Mouse (Mus musculus): ENCODE results near the gene Nap1l1.

- no peak for TF ChIP-seq CTCF (IDR thresholded peaks at IDR 0.05; ENCODE audit: insufficient read depth, low read depth, low read length)
- no peak for TF ChIP-seq POLR2A (IDR thresholded peaks at IDR 0.05; ENCODE audit: insufficient read depth, low read depth, low read length)
These were observed 9.6 kb downstream of the Nap1l1 start for GRCm38 (mm10) chr10:111482654-111483053.

Measured in olfactory bulb, adult 2 months (tissue).